Mouse (Mus musculus) hindbrain, embryonic 12.5 days (tissue): Measurements from ENCODE around the gene Oasl2. TPM values are rescaled to one million over a fixed set of nuclear protein-coding genes. Genes with fewer than 3 reads are reported as not detected.

Experiments
- ATAC-seq: fragments of 200-750 bp; cut with Nextera tagmentation; 2 replicates; pipeline ENCODE4 v1.8.0; 2017; ENCODE audit warnings: moderate TSS enrichment; ENCODE audit not compliant: low FRiP score
- H3K27ac ChIP-seq: fragments of 300-500 bp; sonication (generic); 2 replicates; pipeline ENCODE4 v1.5.1; 2016; ENCODE audit warnings: mild to moderate bottlenecking
- H3K27me3 ChIP-seq: fragments of 300-500 bp; sonication (generic); 2 replicates; pipeline ENCODE4 v1.6.1; 2016; ENCODE audit warnings: mild to moderate bottlenecking
- H3K36me3 ChIP-seq: fragments of 300-500 bp; sonication (generic); 2 replicates; pipeline ENCODE4 v1.6.1; 2016; ENCODE audit warnings: mild to moderate bottlenecking
- H3K4me1 ChIP-seq: fragments of 300-500 bp; sonication (generic); 2 replicates; pipeline ENCODE4 v1.6.1; 2016
- H3K4me2 ChIP-seq: fragments of 300-500 bp; sonication (generic); replicated peaks from 2 replicates; pipeline ENCODE4 v1.6.1; 2016; ENCODE audit warnings: mild to moderate bottlenecking
- H3K4me3 ChIP-seq: fragments of 300-500 bp; sonication (generic); 2 replicates; pipeline ENCODE4 v1.5.1; 2016; ENCODE audit warnings: mild to moderate bottlenecking
- H3K9ac ChIP-seq: fragments of 300-500 bp; sonication (generic); 2 replicates; pipeline ENCODE4 v1.6.1; 2016; ENCODE audit warnings: mild to moderate bottlenecking, moderate library complexity
- H3K9me3 ChIP-seq: fragments of 300-500 bp; sonication (generic); replicated peaks from 2 replicates; pipeline ENCODE4 v1.6.1; 2016; ENCODE audit warnings: mild to moderate bottlenecking
- WGBS: fragments of 180-500 bp; shearing (Covaris S2); methylation state at CpG from one replicate; pipeline ENCODE4 v1.1.7; 2016; 5-methylcytosine and 5-hydroxymethylcytosine counted together
- microRNA-seq: library from miRNA; unstranded; fragments of <30 nt; microRNA quantifications from one replicate; pipeline ENCODE4, GENCODE M21; 2017
- polyA plus RNA-seq: library from polyadenylated mRNA; unstranded; fragments of >200 nt; fragmentation: Nextera tagmentation; extraction: Ambion mirVana; gene quantifications from 2 replicates; pipeline ENCODE4 v1.2.1, GENCODE M21; 2016

Gene Oasl2
- polyA plus RNA-seq, 1 experiment from 2014 or later, result 3.0 TPM

GRCm38 (mm10) chr5:114945072-114945471, 48.3 kb downstream of the Oasl2 start:
- H3K4me1 ChIP-seq, result peaks cover 19% of the 10 kb centered on the region
- no peak overlapping the region for H3K27ac ChIP-seq
- WGBS, result 97% methylated on average over 10 of the region's 10 CpGs
- no peaks in the 10 kb centered on the region for H3K9me3 ChIP-seq
- peaks cover 46% of the 10 kb centered on the region for H3K36me3 ChIP-seq
- ATAC-seq, result no peak
- H3K4me2 ChIP-seq, result no peak overlapping the region
- no peak overlapping the region for H3K4me3 ChIP-seq
- no peaks in the 10 kb centered on the region for H3K27me3 ChIP-seq
- no peak overlapping the region for H3K9ac ChIP-seq

GRCm38 (mm10) chr5:114948891-114949290, 52.2 kb downstream of the Oasl2 start:
- Histone ChIP-seq H3K27ac (peak overlapping the region; percentile 17; the same call in 1 of the 2 replicates), H3K4me1 (peaks cover 9% of the 10 kb centered on the region)
- ATAC-seq, result no peak

GRCm38 (mm10) chr5:114949316-114949715, 52.6 kb downstream of the Oasl2 start:
- Histone ChIP-seq H3K9me3 (no peaks in the 10 kb centered on the region), H3K27ac (peak overlapping the region; percentile 17), H3K4me2 (no peak overlapping the region), H3K27me3 (no peaks in the 10 kb centered on the region), H3K4me3 (no peak overlapping the region), H3K4me1 (peaks cover 9% of the 10 kb centered on the region), H3K9ac (0 out of 2 replicates have a peak overlapping the region, but pooled peaks have one; percentile 13), H3K36me3 (peaks cover 45% of the 10 kb centered on the region)
- 64% methylated on average over 5 of the region's 5 CpGs for WGBS
- peak; percentile 14; the same call in 1 of the 2 replicates for ATAC-seq

More at GRCm38 (mm10) chr5:114948891-114949290, 52.2 kb downstream of the Oasl2 start:
- no peaks in the 10 kb centered on the region for H3K9me3 ChIP-seq
- H3K36me3 ChIP-seq, result peaks cover 46% of the 10 kb centered on the region
- no peak overlapping the region for H3K4me3 ChIP-seq
- H3K27me3 ChIP-seq, result no peaks in the 10 kb centered on the region
- no peak overlapping the region for H3K4me2 ChIP-seq
- H3K9ac ChIP-seq, result no peak overlapping the region
- 66% methylated on average over 6 of the region's 6 CpGs for WGBS

GRCm38 (mm10) chr5:114949812-114950211, 53.1 kb downstream of the Oasl2 start:
- Histone ChIP-seq H3K9ac (no peak overlapping the region), H3K4me2 (no peak overlapping the region), H3K27me3 (no peaks in the 10 kb centered on the region), H3K9me3 (no peaks in the 10 kb centered on the region), H3K27ac (no peak overlapping the region), H3K36me3 (peaks cover 45% of the 10 kb centered on the region), H3K4me1 (peaks cover 9% of the 10 kb centered on the region), H3K4me3 (no peak overlapping the region)
- 0 out of 2 replicates have a peak, but pooled peaks have one; percentile 9 for ATAC-seq
- 78% methylated on average over 9 of the region's 9 CpGs for WGBS

- 69% methylated on average over 12 of the region's 12 CpGs for WGBS
Measured at GRCm38 (mm10) chr5:114950669-114951068, 53.9 kb downstream of the Oasl2 start.

GRCm38 (mm10) chr5:114951279-114951880, 54.6 kb downstream of the Oasl2 start:
- Histone ChIP-seq H3K4me1 (peaks cover 9% of the 10 kb centered on the region), H3K4me3 (no peak overlapping the region), H3K9me3 (no peaks in the 10 kb centered on the region), H3K27me3 (no peaks in the 10 kb centered on the region), H3K4me2 (no peak overlapping the region), H3K27ac (no peak overlapping the region), H3K36me3 (peaks cover 36% of the 10 kb centered on the region), H3K9ac (no peak overlapping the region)
- WGBS, result 86% methylated on average over 21 of the region's 21 CpGs
- ATAC-seq, result no peak

More at GRCm38 (mm10) chr5:114950669-114951068, 53.9 kb downstream of the Oasl2 start:
- H3K4me3 ChIP-seq, result no peak overlapping the region
- no peak overlapping the region for H3K9ac ChIP-seq
- H3K36me3 ChIP-seq, result peaks cover 43% of the 10 kb centered on the region
- H3K27me3 ChIP-seq, result no peaks in the 10 kb centered on the region
- peaks cover 9% of the 10 kb centered on the region for H3K4me1 ChIP-seq
- no peak overlapping the region for H3K27ac ChIP-seq
- H3K9me3 ChIP-seq, result no peaks in the 10 kb centered on the region
- ATAC-seq, result no peak
- no peak overlapping the region for H3K4me2 ChIP-seq

GRCm38 (mm10) chr5:114953326-114953725, 56.6 kb downstream of the Oasl2 start:
- no peak for ATAC-seq
- Histone ChIP-seq H3K4me2 (no peak overlapping the region), H3K36me3 (peaks cover 17% of the 10 kb centered on the region), H3K27ac (no peak overlapping the region), H3K9ac (no peak overlapping the region), H3K9me3 (no peaks in the 10 kb centered on the region), H3K27me3 (no peaks in the 10 kb centered on the region), H3K4me3 (no peak overlapping the region), H3K4me1 (peaks cover 9% of the 10 kb centered on the region)
- 91% methylated on average over 14 of the region's 14 CpGs for WGBS

GRCm38 (mm10) chr5:114958069-114958468, 61.3 kb downstream of the Oasl2 start:
- H3K36me3 ChIP-seq, result no peaks in the 10 kb centered on the region
- H3K4me2 ChIP-seq, result no peak overlapping the region
- no peak for ATAC-seq
- peaks cover 8% of the 10 kb centered on the region for H3K4me1 ChIP-seq
- WGBS, result 80% methylated on average over 5 of the region's 5 CpGs
- no peak overlapping the region for H3K4me3 ChIP-seq
- H3K9me3 ChIP-seq, result no peaks in the 10 kb centered on the region
- no peaks in the 10 kb centered on the region for H3K27me3 ChIP-seq
- H3K9ac ChIP-seq, result no peak overlapping the region
- no peak overlapping the region for H3K27ac ChIP-seq

Small RNAs within 50 kb of the gene (microRNA-seq; reads per million reads assigned to microRNA genes)
- 7.9 reads per million, percentile 18 among the genes with 10 or more reads in this experiment for gene Mir6240

Other genes starting within 250 kb of the Oasl2 start
- gene Trpv4, start 238.5 kb upstream of the Oasl2 start, polyA plus RNA-seq, result 1.3 and 1.5 TPM in 2 replicates
- 60.5 and 63.3 TPM in 2 replicates for gene Gltp, start 206.0 kb upstream of the Oasl2 start, polyA plus RNA-seq
- 19.6 and 21.1 TPM in 2 replicates for gene Tchp, start 189.2 kb upstream of the Oasl2 start, polyA plus RNA-seq
- gene Ankrd13a, start 122.3 kb upstream of the Oasl2 start, polyA plus RNA-seq, result 80.2 and 81.9 TPM in 2 replicates
- gene Git2, start 121.4 kb upstream of the Oasl2 start, polyA plus RNA-seq, result 47.2 and 57.1 TPM in 2 replicates
- gene 1500011B03Rik, start 73.5 kb upstream of the Oasl2 start, polyA plus RNA-seq, result 165 TPM in 2 replicates
- gene 4930519G04Rik, start 43.3 kb upstream of the Oasl2 start, polyA plus RNA-seq, result not detected in 2 replicates
- 0.56 and 0.76 TPM in 2 replicates for gene Gm9936, start 38.3 kb upstream of the Oasl2 start, polyA plus RNA-seq
- 0.13 and 0.17 TPM in 2 replicates for gene Oasl1, start 26.3 kb downstream of the Oasl2 start, polyA plus RNA-seq
- 66.7 and 72.0 TPM in 2 replicates for gene 2210016L21Rik, start 45.2 kb downstream of the Oasl2 start, polyA plus RNA-seq
- gene Hnf1a, start 74.2 kb downstream of the Oasl2 start, polyA plus RNA-seq, result 0.06 TPM in 1 of 2 replicates, not detected in the other
- 27.5 and 31.1 TPM in 2 replicates for gene Sppl3, start 114.2 kb downstream of the Oasl2 start, polyA plus RNA-seq
- gene Gm10401, start 201.4 kb downstream of the Oasl2 start, polyA plus RNA-seq, result 22.3 and 30.3 TPM in 2 replicates
- 38.7 and 41.9 TPM in 2 replicates for gene Acads, start 222.4 kb downstream of the Oasl2 start, polyA plus RNA-seq
- gene Unc119b, start 238.0 kb downstream of the Oasl2 start, polyA plus RNA-seq, result 57.5 and 62.0 TPM in 2 replicates